Mouse (Mus musculus) midbrain, postnatal 0 days (tissue): ENCODE measurements around the gene Psmd5. TPM values are rescaled to one million over a fixed set of nuclear protein-coding genes. Genes with fewer than 3 reads are reported as not detected.
A peak's percentile ranks its signal among the peaks of the same experiment; 100 is the strongest.

ENCODE experiments used
- ATAC-seq: fragments of 200-750 bp; cut with Nextera tagmentation; 2 replicates; pipeline ENCODE4 v1.8.0; 2017; ENCODE audit warnings: moderate number of reproducible peaks, mild to moderate bottlenecking, moderate TSS enrichment, moderate library complexity; ENCODE audit not compliant: low FRiP score
- DNase-seq: peaks from one replicate; pipeline ENCODE4 v3.0.0-alpha.2; 2015; ENCODE audit warnings: low spot score
- H3K27ac ChIP-seq: fragments of 300-500 bp; sonication (generic); 2 replicates; pipeline ENCODE4 v1.5.1; 2014; ENCODE audit warnings: low read depth, mild to moderate bottlenecking, low read length, mixed read lengths
- H3K27me3 ChIP-seq: fragments of 300-500 bp; sonication (generic); 2 replicates; pipeline ENCODE4 v1.6.1; 2014; ENCODE audit warnings: low read length, control low read depth, mixed read lengths; ENCODE audit not compliant: insufficient read depth
- H3K36me3 ChIP-seq: fragments of 300-500 bp; sonication (generic); 2 replicates; pipeline ENCODE4 v1.6.1; 2014; ENCODE audit warnings: low read length, control low read depth, mixed read lengths; ENCODE audit not compliant: insufficient read depth
- H3K4me1 ChIP-seq: fragments of 300-500 bp; sonication (generic); 2 replicates; pipeline ENCODE4 v1.6.1; 2014; ENCODE audit warnings: mild to moderate bottlenecking, control low read depth, antibody characterized with exemption, low read length, mixed read lengths; ENCODE audit not compliant: insufficient read depth
- H3K4me2 ChIP-seq: fragments of 300-500 bp; sonication (generic); 2 replicates; pipeline ENCODE4 v1.6.1; 2014; ENCODE audit warnings: low read depth, mild to moderate bottlenecking, low read length, mixed read lengths; ENCODE audit not compliant: poor library complexity, severe bottlenecking
- H3K4me3 ChIP-seq: fragments of 300-500 bp; sonication (generic); 2 replicates; pipeline ENCODE4 v1.5.1; 2014; ENCODE audit warnings: low read depth, mild to moderate bottlenecking, low read length, moderate library complexity
- H3K9ac ChIP-seq: fragments of 300-500 bp; sonication (generic); replicated peaks from 2 replicates; pipeline ENCODE4 v1.6.1; 2014; ENCODE audit warnings: mild to moderate bottlenecking, low read length, moderate library complexity, mixed read lengths; ENCODE audit not compliant: poor library complexity, severe bottlenecking
- H3K9me3 ChIP-seq: fragments of 300-500 bp; sonication (generic); 2 replicates; pipeline ENCODE4 v1.6.1; 2016; ENCODE audit warnings: low read length, control low read depth
- CTCF ChIP-seq: IDR thresholded peaks from 2 replicates; pipeline ENCODE4 v1.5.1; 2016; ENCODE audit warnings: antibody characterized with exemption, mild to moderate bottlenecking
- WGBS: fragments of 180-500 bp; shearing (Covaris S2); extraction: QIAGEN DNeasy Blood & Tissue Kit; methylation state at CpG from one replicate; pipeline ENCODE4 v1.1.7; 2014; 5-methylcytosine and 5-hydroxymethylcytosine counted together
- polyA plus RNA-seq: library from polyadenylated mRNA; unstranded; fragments of >200 nt; fragmentation: Nextera tagmentation; extraction: Ambion mirVana; gene quantifications from 2 replicates; pipeline ENCODE4 v1.2.1, GENCODE M21; 2015
- total RNA-seq: library from RNA; depleted of rRNA; stranded (reverse); fragments of >200 nt; gene quantifications from 2 replicates; pipeline ENCODE4 v1.2.3, GENCODE M21; 2014

The Psmd5 gene
- total and polyA plus RNA-seq, 2 experiments from 2014 or later, result 42.6 to 82.8 TPM

- Histone ChIP-seq H3K36me3 (no peaks in the 10 kb centered on the region), H3K4me2 (no peak overlapping the region), H3K4me3 (no peak overlapping the region), H3K27me3 (no peaks in the 10 kb centered on the region), H3K4me1 (peaks cover 5% of the 10 kb centered on the region; the same call in 1 of the 2 replicates), H3K27ac (no peak overlapping the region), H3K9ac (no peak overlapping the region), H3K9me3 (no peaks in the 10 kb centered on the region)
- 76% methylated on average over 6 of the region's 6 CpGs for WGBS
- TF ChIP-seq CTCF, result no peak
- DNase-seq, result no peak
- ATAC-seq, result no peak
These were observed 31.7 kb upstream of the Psmd5 start for GRCm38 (mm10) chr2:34906426-34906825.

GRCm38 (mm10) chr2:34904849-34905542 is 30.2 kb upstream of the Psmd5 start:
- ATAC-seq (peak; percentile 98), DNase-seq (peak; percentile 100)

GRCm38 (mm10) chr2:34903652-34904405 is 29.1 kb upstream of the Psmd5 start:
- Histone ChIP-seq H3K27ac (peak overlapping the region; percentile 73), H3K9me3 (no peaks in the 10 kb centered on the region), H3K36me3 (no peaks in the 10 kb centered on the region), H3K4me2 (peak overlapping the region; percentile 64), H3K27me3 (no peaks in the 10 kb centered on the region), H3K9ac (no peak overlapping the region), H3K4me3 (peak overlapping the region; percentile 33; the same call in 1 of the 2 replicates), H3K4me1 (peaks cover 5% of the 10 kb centered on the region; the same call in 1 of the 2 replicates)
- DNase-seq (no peak), ATAC-seq (no peak)
- TF ChIP-seq CTCF, result peak; percentile 28; the same call in 1 of the 2 replicates
- 73% methylated on average over 4 of the region's 4 CpGs for WGBS

More at GRCm38 (mm10) chr2:34904849-34905542, 30.2 kb upstream of the Psmd5 start:
- H3K27me3 ChIP-seq, result no peaks in the 10 kb centered on the region
- H3K36me3 ChIP-seq, result no peaks in the 10 kb centered on the region
- peak overlapping the region; percentile 33 for H3K4me3 ChIP-seq
- 0 out of 2 replicates have a peak overlapping the region, but pooled peaks have one; percentile 29 for H3K9ac ChIP-seq
- H3K9me3 ChIP-seq, result no peaks in the 10 kb centered on the region
- WGBS, result under 1% methylated on average over 34 of the region's 34 CpGs
- peaks cover 5% of the 10 kb centered on the region; the same call in 1 of the 2 replicates for H3K4me1 ChIP-seq
- peak overlapping the region; percentile 64 for H3K4me2 ChIP-seq
- 0 out of 2 replicates have a peak, but pooled peaks have one; percentile 18 for TF ChIP-seq CTCF
- H3K27ac ChIP-seq, result peak overlapping the region; percentile 73

GRCm38 (mm10) chr2:34903191-34903590 is 28.4 kb upstream of the Psmd5 start:
- no peak overlapping the region for H3K4me2 ChIP-seq
- no peaks in the 10 kb centered on the region for H3K9me3 ChIP-seq
- H3K4me3 ChIP-seq, result no peak overlapping the region
- TF ChIP-seq CTCF, result no peak
- peaks cover 5% of the 10 kb centered on the region; the same call in 1 of the 2 replicates for H3K4me1 ChIP-seq
- no peak overlapping the region for H3K9ac ChIP-seq
- no peak for DNase-seq
- H3K27ac ChIP-seq, result no peak overlapping the region
- ATAC-seq, result no peak
- H3K36me3 ChIP-seq, result no peaks in the 10 kb centered on the region
- WGBS, result 95% methylated on average over 7 of the region's 7 CpGs
- H3K27me3 ChIP-seq, result no peaks in the 10 kb centered on the region

GRCm38 (mm10) chr2:34902731-34903130 is 28.0 kb upstream of the Psmd5 start:
- Histone ChIP-seq H3K27ac (no peak overlapping the region), H3K4me2 (no peak overlapping the region), H3K4me1 (peaks cover 5% of the 10 kb centered on the region; the same call in 1 of the 2 replicates), H3K9me3 (no peaks in the 10 kb centered on the region), H3K9ac (no peak overlapping the region), H3K36me3 (no peaks in the 10 kb centered on the region), H3K27me3 (no peaks in the 10 kb centered on the region), H3K4me3 (no peak overlapping the region)
- no peak for ATAC-seq
- WGBS, result 86% methylated on average over 6 of the region's 6 CpGs
- no peak for DNase-seq
- no peak for TF ChIP-seq CTCF

- no peak overlapping the region for H3K4me3 ChIP-seq
- H3K9me3 ChIP-seq, result no peaks in the 10 kb centered on the region
- H3K27ac ChIP-seq, result no peak overlapping the region
- H3K4me2 ChIP-seq, result no peak overlapping the region
- H3K9ac ChIP-seq, result no peak overlapping the region
- 80% methylated on average over 4 of the region's 4 CpGs for WGBS
- ATAC-seq (no peak), DNase-seq (no peak)
- H3K36me3 ChIP-seq, result no peaks in the 10 kb centered on the region
- TF ChIP-seq CTCF, result no peak
- H3K4me1 ChIP-seq, result peaks cover 5% of the 10 kb centered on the region; the same call in 1 of the 2 replicates
- no peaks in the 10 kb centered on the region for H3K27me3 ChIP-seq
These were observed 27.0 kb upstream of the Psmd5 start for GRCm38 (mm10) chr2:34901726-34902125.
